Comparison of ENCODE assay signal across 9 mouse cellular contexts in the genomic region with DNA sequence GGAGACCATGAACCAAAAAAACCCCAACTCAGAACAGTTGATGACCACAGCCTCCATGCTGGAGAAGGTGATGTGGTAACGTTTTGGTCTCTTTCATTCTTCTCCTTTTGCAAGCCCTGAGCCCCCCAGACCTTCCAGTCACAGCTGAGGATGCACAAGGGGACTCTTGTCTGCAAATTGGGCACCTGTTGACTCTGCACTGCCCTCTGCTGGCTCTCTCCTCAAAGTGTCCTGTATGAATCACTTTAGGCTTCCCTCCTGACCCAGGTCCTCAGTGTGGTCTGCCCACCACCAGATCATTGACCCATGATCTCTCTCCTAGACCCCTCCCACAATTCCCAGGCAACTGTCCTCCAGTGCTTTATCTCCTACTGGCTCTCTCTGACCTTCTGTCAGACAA. TPM values are rescaled to one million over a fixed set of nuclear protein-coding genes. Genes with fewer than 3 reads are reported as not detected.
DNase-seq lines count a peak whose midpoint lies in the region; ATAC-seq and TF ChIP-seq lines count a peak whose summit lies in the region.
"Had no signal": no experiment of that assay in that cellular context is flagged by ENCODE, and none has a peak within 500 bp of the region (broad histone marks: within the 10 kb centered on the region; RNA-seq: fewer than 3 reads in every experiment).

No protein-coding gene starts in this region.

- H3K9me3 ChIP-seq in forebrain, postnatal 0 days (ENCODE audit: low read length) = no peaks in the 10 kb centered on the region
- no peaks in the 10 kb centered on the region for H3K9me3 ChIP-seq in forebrain, embryonic 14.5 days (replicated peaks; ENCODE audit: control insufficient read depth, low read length)
- H3K9me3 ChIP-seq in neural tube, embryonic 15.5 days (replicated peaks) = no peaks in the 10 kb centered on the region
- no peaks in the 10 kb centered on the region for H3K9me3 ChIP-seq in lung, postnatal 0 days (ENCODE audit: low read length)
- no peaks in the 10 kb centered on the region for H3K9me3 ChIP-seq in forebrain, embryonic 13.5 days (replicated peaks)
- H3K9me3 ChIP-seq: neural tube, embryonic 13.5 days had no signal

- no peak overlapping the region for H3K4me2 ChIP-seq in forebrain, postnatal 0 days (ENCODE audit: low read depth)
- no peak overlapping the region for H3K4me2 ChIP-seq in forebrain, embryonic 14.5 days (ENCODE audit: low read length)
- H3K4me2 ChIP-seq in neural tube, embryonic 15.5 days = no peak overlapping the region
- no peak overlapping the region for H3K4me2 ChIP-seq in lung, postnatal 0 days (replicated peaks; ENCODE audit: low read depth, low read length)
- no peak overlapping the region for H3K4me2 ChIP-seq in forebrain, embryonic 13.5 days
- H3K4me2 ChIP-seq: neural tube, embryonic 13.5 days had no signal

- no peak overlapping the region for H3K27ac ChIP-seq in forebrain, postnatal 0 days (ENCODE audit: low read depth, low read length)
- H3K27ac ChIP-seq in forebrain, embryonic 14.5 days (ENCODE audit: low read depth, low read length) = no peak overlapping the region
- H3K27ac ChIP-seq in neural tube, embryonic 15.5 days (replicated peaks) = no peak overlapping the region
- no peak overlapping the region for H3K27ac ChIP-seq in lung, postnatal 0 days (ENCODE audit: low read length)
- H3K27ac ChIP-seq in forebrain, embryonic 13.5 days = no peak overlapping the region
- H3K27ac ChIP-seq: neural tube, embryonic 13.5 days had no signal

- ATAC-seq in forebrain, postnatal 0 days = no peak
- no peak for ATAC-seq in forebrain, embryonic 14.5 days
- ATAC-seq in neural tube, embryonic 15.5 days (ENCODE audit: low FRiP score) = no peak
- no peak for ATAC-seq in lung, postnatal 0 days
- no peak for ATAC-seq in forebrain, embryonic 13.5 days

- H3K9ac ChIP-seq in forebrain, postnatal 0 days = no peak overlapping the region
- no peak overlapping the region for H3K9ac ChIP-seq in forebrain, embryonic 14.5 days (ENCODE audit: low read length)
- H3K9ac ChIP-seq in neural tube, embryonic 15.5 days (replicated peaks) = no peak overlapping the region
- H3K9ac ChIP-seq in lung, postnatal 0 days (replicated peaks; ENCODE audit: low read depth) = no peak overlapping the region
- H3K9ac ChIP-seq in forebrain, embryonic 13.5 days = no peak overlapping the region
- H3K9ac ChIP-seq: neural tube, embryonic 13.5 days had no signal

- no peaks in the 10 kb centered on the region for H3K4me1 ChIP-seq in forebrain, postnatal 0 days (ENCODE audit: insufficient read depth)
- H3K4me1 ChIP-seq in forebrain, embryonic 14.5 days (ENCODE audit: control insufficient read depth, insufficient read depth, low read length) = no peaks in the 10 kb centered on the region
- no peaks in the 10 kb centered on the region for H3K4me1 ChIP-seq in neural tube, embryonic 15.5 days
- H3K4me1 ChIP-seq in lung, postnatal 0 days (ENCODE audit: insufficient read depth, low read depth, low read length) = no peaks in the 10 kb centered on the region
- H3K4me1 ChIP-seq in forebrain, embryonic 13.5 days = no peaks in the 10 kb centered on the region
- H3K4me1 ChIP-seq: neural tube, embryonic 13.5 days had no signal

- H3K36me3 ChIP-seq in forebrain, postnatal 0 days (ENCODE audit: insufficient read depth) = no peaks in the 10 kb centered on the region
- no peaks in the 10 kb centered on the region for H3K36me3 ChIP-seq in forebrain, embryonic 14.5 days (ENCODE audit: control insufficient read depth, insufficient read depth, low read length)
- no peaks in the 10 kb centered on the region for H3K36me3 ChIP-seq in neural tube, embryonic 15.5 days
- no peaks in the 10 kb centered on the region for H3K36me3 ChIP-seq in lung, postnatal 0 days (ENCODE audit: insufficient read depth, low read length)
- H3K36me3 ChIP-seq in forebrain, embryonic 13.5 days (ENCODE audit: poor library complexity, severe bottlenecking) = no peaks in the 10 kb centered on the region
- H3K36me3 ChIP-seq: neural tube, embryonic 13.5 days had no signal

- no peak for DNase-seq in forebrain, postnatal 0 days
- no peak for DNase-seq in forebrain, embryonic 14.5 days (ENCODE audit: low spot score)
- DNase-seq in neural tube, embryonic 10.5 days (ENCODE audit: extremely low spot score, low spot score) = peak; percentile 22
- peak; percentile 21 to 48 for DNase-seq in cerebellum, postnatal 25 days
- no peak for DNase-seq in lung, postnatal 0 days (ENCODE audit: low spot score)
- DNase-seq in thymus, postnatal 36 days = peak; percentile 37 to 45

- 32% methylated on average over 1 of the region's 1 CpGs for WGBS in forebrain, postnatal 0 days
- 31% methylated on average over 1 of the region's 1 CpGs for WGBS in forebrain, embryonic 14.5 days
- 62% methylated on average over 1 of the region's 1 CpGs for WGBS in neural tube, embryonic 15.5 days
- 36% methylated on average over 1 of the region's 1 CpGs for WGBS in lung, postnatal 0 days
- 55% methylated on average over 1 of the region's 1 CpGs for WGBS in forebrain, embryonic 13.5 days

- TF ChIP-seq CTCF in forebrain, postnatal 0 days (IDR thresholded peaks at IDR 0.05; ENCODE audit: low read depth) = 0 out of 2 replicates have a peak, but pooled peaks have one; percentile 6
- peak; percentile 59 for TF ChIP-seq CTCF in lung, postnatal 0 days (IDR thresholded peaks at IDR 0.05)

- no peaks in the 10 kb centered on the region for H3K27me3 ChIP-seq in forebrain, postnatal 0 days (ENCODE audit: insufficient read depth, low read length)
- no peaks in the 10 kb centered on the region for H3K27me3 ChIP-seq in forebrain, embryonic 14.5 days (replicated peaks; ENCODE audit: control insufficient read depth, insufficient read depth, low read length)
- no peaks in the 10 kb centered on the region for H3K27me3 ChIP-seq in neural tube, embryonic 15.5 days (replicated peaks)
- H3K27me3 ChIP-seq in lung, postnatal 0 days (replicated peaks; ENCODE audit: insufficient read depth, low read length) = no peaks in the 10 kb centered on the region
- H3K27me3 ChIP-seq in forebrain, embryonic 13.5 days = no peaks in the 10 kb centered on the region
- H3K27me3 ChIP-seq: neural tube, embryonic 13.5 days had no signal

- TF ChIP-seq EP300 in lung, postnatal 0 days (IDR thresholded peaks at IDR 0.05) = no peak

- no peak overlapping the region for H3K4me3 ChIP-seq in forebrain, postnatal 0 days (ENCODE audit: low read depth, low read length)
- H3K4me3 ChIP-seq in forebrain, embryonic 14.5 days (ENCODE audit: low read depth, low read length) = no peak overlapping the region
- H3K4me3 ChIP-seq in neural tube, embryonic 15.5 days (replicated peaks) = no peak overlapping the region
- no peak overlapping the region for H3K4me3 ChIP-seq in lung, postnatal 0 days (ENCODE audit: low read depth, low read length)
- no peak overlapping the region for H3K4me3 ChIP-seq in forebrain, embryonic 13.5 days
- H3K4me3 ChIP-seq: neural tube, embryonic 13.5 days had no signal

RNA-seq across cellular contexts. Expression of gene Kif26b, which starts 32.1 kb away (rescaled TPM):
- 24.6 and 33.7 TPM in 2 replicates for total RNA-seq in forebrain, postnatal 0 days (2014; rRNA removed)
- polyA plus RNA-seq in forebrain, postnatal 0 days (2015; fragmentation: Nextera tagmentation; extraction: Ambion mirVana) = 2.6 and 3.4 TPM in 2 replicates
- polyA plus RNA-seq in forebrain, embryonic 14.5 days (2014; fragmentation: Nextera tagmentation; extraction: Ambion mirVana) = 2.7 and 3.8 TPM in 2 replicates
- 10.6 and 11.1 TPM in 2 replicates for polyA plus RNA-seq in neural tube, embryonic 15.5 days (2015; fragmentation: Nextera tagmentation; extraction: Ambion mirVana)
- polyA plus RNA-seq in lung, postnatal 0 days (2015; fragmentation: Nextera tagmentation; extraction: Ambion mirVana) = 0.44 and 0.57 TPM in 2 replicates
- 2.7 and 2.9 TPM in 2 replicates for polyA plus RNA-seq in forebrain, embryonic 13.5 days (2015; fragmentation: Nextera tagmentation; extraction: Ambion mirVana)

Comparison
In these comparisons a context has a peak if more than half of its experiments do, and no peak if none do; other contexts are left out.
1. DNase-seq: peak in neural tube, embryonic 10.5 days (single experiment), cerebellum, postnatal 25 days (2 of 2) and thymus, postnatal 36 days (2 of 2); none in forebrain, postnatal 0 days (single experiment), forebrain, embryonic 14.5 days (single experiment) and lung, postnatal 0 days (single experiment).